Mouse (Mus musculus): Measurements from ENCODE around the gene 9230112D13Rik. TPM values are rescaled to one million over a fixed set of nuclear protein-coding genes. Genes with fewer than 3 reads are reported as not detected.

The 9230112D13Rik gene
- polyA plus RNA-seq (2015; fragmentation: Nextera tagmentation; extraction: Ambion mirVana), result not detected in 2 replicates

DNA sequence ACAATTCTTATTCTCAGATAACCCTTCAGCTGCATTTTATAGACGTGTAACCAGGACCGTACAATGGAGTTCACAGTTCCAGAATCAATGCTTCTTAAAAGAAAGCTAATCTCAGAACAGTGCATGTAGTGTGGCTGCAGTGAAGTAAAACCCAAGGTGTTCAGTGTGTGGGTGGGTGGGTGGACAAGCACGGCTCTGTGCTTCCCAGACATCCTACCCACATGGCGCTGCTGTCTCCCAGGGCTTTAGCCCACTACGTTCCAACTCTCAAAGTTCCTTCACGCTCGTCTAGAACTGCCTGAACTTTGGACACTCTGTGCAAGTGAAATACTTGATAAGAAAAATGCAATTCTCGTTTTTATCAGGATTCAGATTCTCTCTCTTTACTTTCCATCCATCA is at the start of gene 9230112D13Rik:
9230112D13Rik (minus strand) TSS at position 101 of the 400 bp plus-strand sequence.
- Histone ChIP-seq H3K27me3 (ENCODE audit: insufficient read depth, low read length) (no peaks in the 10 kb centered on the region), H3K4me3 (replicated peaks; ENCODE audit: low read depth, low read length) (no peak within 1 kb of the TSS), H3K27ac (no peak within 1 kb of the TSS), H3K4me2 (ENCODE audit: low read length) (no peak within 1 kb of the TSS), H3K9ac (ENCODE audit: low read depth, low read length) (no peak within 1 kb of the TSS), H3K4me1 (replicated peaks; ENCODE audit: insufficient read depth, low read length) (no peaks in the 10 kb centered on the region), H3K36me3 (ENCODE audit: insufficient read depth, low read length) (no peaks in the 10 kb centered on the region), H3K9me3 (replicated peaks; ENCODE audit: low read length) (no peaks in the 10 kb centered on the region)
- WGBS, result 83% methylated on average over 8 of the region's 8 CpGs
- DNase-seq (ENCODE audit: low spot score) (no peak), ATAC-seq (replicated peaks; ENCODE audit: low FRiP score, low read depth) (no peak)
- no peak for TF ChIP-seq CTCF (IDR thresholded peaks at IDR 0.05; ENCODE audit: low read depth)

- H3K9ac ChIP-seq (ENCODE audit: low read depth, low read length), result no peak overlapping the region
- no peak for DNase-seq (ENCODE audit: low spot score)
- no peak overlapping the region for H3K4me2 ChIP-seq (ENCODE audit: low read length)
- no peak overlapping the region for H3K27ac ChIP-seq
- no peak for TF ChIP-seq CTCF (IDR thresholded peaks at IDR 0.05; ENCODE audit: low read depth)
- H3K4me1 ChIP-seq (replicated peaks; ENCODE audit: insufficient read depth, low read length), result no peaks in the 10 kb centered on the region
- H3K27me3 ChIP-seq (ENCODE audit: insufficient read depth, low read length), result no peaks in the 10 kb centered on the region
- no peaks in the 10 kb centered on the region for H3K36me3 ChIP-seq (ENCODE audit: insufficient read depth, low read length)
- no peaks in the 10 kb centered on the region for H3K9me3 ChIP-seq (replicated peaks; ENCODE audit: low read length)
- H3K4me3 ChIP-seq (replicated peaks; ENCODE audit: low read depth, low read length), result no peak overlapping the region
- ATAC-seq (replicated peaks; ENCODE audit: low FRiP score, low read depth), result no peak
- 87% methylated on average over 17 of the region's 17 CpGs for WGBS
These were observed 49.2 kb upstream of the 9230112D13Rik start for GRCm38 (mm10) chr14:34571610-34572387.

DNA sequence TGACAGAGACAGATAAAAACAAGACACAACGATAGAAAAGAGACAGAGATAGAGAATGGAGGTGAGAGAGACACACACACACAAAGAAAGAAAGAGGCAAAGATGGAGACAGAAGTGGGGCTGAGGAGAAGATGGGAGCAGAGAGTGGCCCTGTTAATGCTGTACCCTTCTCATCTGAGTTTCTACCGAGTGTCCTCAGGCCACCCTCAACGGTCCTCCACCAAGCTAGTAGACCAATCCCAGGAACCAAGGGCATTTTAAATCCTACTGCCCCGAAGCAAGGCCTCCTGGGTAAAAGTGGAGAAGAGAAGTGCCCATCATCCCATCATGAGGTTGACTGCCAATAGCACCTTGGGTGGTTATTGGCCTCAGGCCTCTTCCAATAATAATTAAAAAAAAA is 48.3 kb upstream of the 9230112D13Rik start:
- no peak overlapping the region for H3K4me3 ChIP-seq (replicated peaks; ENCODE audit: low read depth, low read length)
- ATAC-seq (replicated peaks; ENCODE audit: low FRiP score, low read depth) (no peak), DNase-seq (ENCODE audit: low spot score) (no peak)
- 82% methylated on average over 4 of the region's 4 CpGs for WGBS
- no peak for TF ChIP-seq CTCF (IDR thresholded peaks at IDR 0.05; ENCODE audit: low read depth)
- no peaks in the 10 kb centered on the region for H3K9me3 ChIP-seq (replicated peaks; ENCODE audit: low read length)
- H3K27ac ChIP-seq, result no peak overlapping the region
- H3K27me3 ChIP-seq (ENCODE audit: insufficient read depth, low read length), result no peaks in the 10 kb centered on the region
- no peaks in the 10 kb centered on the region for H3K36me3 ChIP-seq (ENCODE audit: insufficient read depth, low read length)
- no peak overlapping the region for H3K4me2 ChIP-seq (ENCODE audit: low read length)
- H3K9ac ChIP-seq (ENCODE audit: low read depth, low read length), result no peak overlapping the region
- H3K4me1 ChIP-seq (replicated peaks; ENCODE audit: insufficient read depth, low read length), result 0 out of 2 replicates have a peak, but pooled peaks cover 4% of the 10 kb centered on the region

GRCm38 (mm10) chr14:34570294-34570693 is 47.7 kb upstream of the 9230112D13Rik start:
- peak; percentile 88 for TF ChIP-seq CTCF (IDR thresholded peaks at IDR 0.05; ENCODE audit: low read depth)

DNA sequence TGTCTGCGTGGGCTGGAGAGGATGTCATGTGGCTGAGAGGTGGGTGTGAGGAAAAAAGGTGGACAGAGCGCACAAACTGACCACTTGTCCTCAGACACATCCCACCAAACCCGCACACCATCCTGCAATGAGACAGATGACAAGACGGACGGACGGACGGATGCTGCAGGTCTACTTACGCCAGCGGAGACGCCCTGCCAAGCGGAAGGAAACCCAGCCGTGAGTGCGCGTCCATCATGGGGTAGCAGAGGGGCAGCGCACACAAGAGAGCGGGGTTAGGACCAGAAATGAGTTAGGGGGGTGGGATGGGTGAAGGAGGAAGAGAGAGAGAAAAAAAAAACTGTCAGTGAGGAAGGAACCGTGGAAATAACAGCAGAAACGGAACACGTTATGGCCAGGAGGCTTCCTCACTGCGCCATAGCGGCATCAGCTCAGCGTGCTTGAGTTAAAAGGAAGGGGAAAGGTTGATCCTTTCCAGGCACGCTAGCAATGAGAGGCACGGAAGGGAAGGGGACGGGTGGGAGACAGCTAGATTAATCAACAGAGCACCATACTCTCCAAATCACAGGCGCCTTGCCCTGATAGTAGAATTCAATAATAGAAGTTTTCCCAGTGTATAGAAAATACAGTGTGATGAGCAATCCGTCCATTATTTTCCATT is 47.1 kb upstream of the 9230112D13Rik start:
- no peak for DNase-seq (ENCODE audit: low spot score)
- WGBS, result 37% methylated on average over 27 of the region's 27 CpGs

More at GRCm38 (mm10) chr14:34570294-34570693, 47.7 kb upstream of the 9230112D13Rik start:
- Histone ChIP-seq H3K9me3 (replicated peaks; ENCODE audit: low read length) (no peaks in the 10 kb centered on the region), H3K27ac (no peak overlapping the region), H3K27me3 (ENCODE audit: insufficient read depth, low read length) (no peaks in the 10 kb centered on the region), H3K9ac (ENCODE audit: low read depth, low read length) (no peak overlapping the region), H3K4me3 (replicated peaks; ENCODE audit: low read depth, low read length) (no peak overlapping the region), H3K36me3 (ENCODE audit: insufficient read depth, low read length) (no peaks in the 10 kb centered on the region), H3K4me1 (replicated peaks; ENCODE audit: insufficient read depth, low read length) (0 out of 2 replicates have a peak, but pooled peaks cover 5% of the 10 kb centered on the region), H3K4me2 (ENCODE audit: low read length) (peak overlapping the region; percentile 61)
- DNase-seq (ENCODE audit: low spot score), result peak; percentile 81
- WGBS, result 1% methylated on average over 6 of the region's 6 CpGs
- ATAC-seq (replicated peaks; ENCODE audit: low FRiP score, low read depth), result peak; percentile 58

DNA sequence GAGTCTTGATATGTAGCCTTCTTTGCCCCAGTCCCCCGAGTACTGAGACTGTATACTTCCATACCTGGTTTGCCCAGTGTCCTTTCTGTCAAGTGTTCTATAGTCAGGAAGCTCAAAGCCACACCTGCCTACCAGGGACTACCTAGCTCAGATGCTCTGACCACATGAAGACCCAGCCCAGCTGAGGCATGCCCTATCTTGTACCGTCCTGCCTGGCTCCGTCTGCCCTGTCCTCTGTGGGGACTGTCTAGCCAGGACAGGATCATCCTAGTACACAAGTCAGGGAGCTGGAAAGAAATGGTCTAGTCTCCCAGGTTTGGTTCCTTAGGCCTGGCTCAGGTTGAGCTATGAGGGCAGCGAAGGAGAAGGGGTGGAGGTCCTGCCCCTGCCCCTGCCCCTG is 46.0 kb upstream of the 9230112D13Rik start:
- ATAC-seq (replicated peaks; ENCODE audit: low FRiP score, low read depth), result no peak
- no peak overlapping the region for H3K27ac ChIP-seq
- H3K9ac ChIP-seq (ENCODE audit: low read depth, low read length), result no peak overlapping the region
- H3K4me3 ChIP-seq (replicated peaks; ENCODE audit: low read depth, low read length), result no peak overlapping the region
- H3K27me3 ChIP-seq (ENCODE audit: insufficient read depth, low read length), result no peaks in the 10 kb centered on the region
- 0 out of 2 replicates have a peak, but pooled peaks cover 5% of the 10 kb centered on the region for H3K4me1 ChIP-seq (replicated peaks; ENCODE audit: insufficient read depth, low read length)
- no peak overlapping the region for H3K4me2 ChIP-seq (ENCODE audit: low read length)
- 67% methylated on average over 4 of the region's 4 CpGs for WGBS
- no peaks in the 10 kb centered on the region for H3K36me3 ChIP-seq (ENCODE audit: insufficient read depth, low read length)
- TF ChIP-seq CTCF (IDR thresholded peaks at IDR 0.05; ENCODE audit: low read depth), result no peak
- H3K9me3 ChIP-seq (replicated peaks; ENCODE audit: low read length), result no peaks in the 10 kb centered on the region
- no peak for DNase-seq (ENCODE audit: low spot score)

More for the DNA sequence above, 47.1 kb upstream of the 9230112D13Rik start:
- Histone ChIP-seq H3K4me2 (ENCODE audit: low read length) (peak overlapping the region; percentile 61), H3K4me1 (replicated peaks; ENCODE audit: insufficient read depth, low read length) (0 out of 2 replicates have a peak, but pooled peaks cover 5% of the 10 kb centered on the region), H3K4me3 (replicated peaks; ENCODE audit: low read depth, low read length) (peak overlapping the region; percentile 22), H3K27me3 (ENCODE audit: insufficient read depth, low read length) (no peaks in the 10 kb centered on the region), H3K36me3 (ENCODE audit: insufficient read depth, low read length) (no peaks in the 10 kb centered on the region), H3K9me3 (replicated peaks; ENCODE audit: low read length) (no peaks in the 10 kb centered on the region), H3K9ac (ENCODE audit: low read depth, low read length) (0 out of 2 replicates have a peak overlapping the region, but pooled peaks have one; percentile 18), H3K27ac (no peak overlapping the region)
- no peak for ATAC-seq (replicated peaks; ENCODE audit: low FRiP score, low read depth)
- no peak for TF ChIP-seq CTCF (IDR thresholded peaks at IDR 0.05; ENCODE audit: low read depth)
